Mouse (Mus musculus) heart, adult 2 months (tissue): Measurements from ENCODE around the gene Kng1.

ENCODE experiments used
- CTCF ChIP-seq: fragments of 200-600 bp; IDR thresholded peaks from 2 replicates; pipeline ENCODE4 v1.8.1; 2022; ENCODE audit warnings: antibody characterized with exemption, mild to moderate bottlenecking, moderate library complexity
- EP300 ChIP-seq: fragments of 200-500 bp; IDR thresholded peaks from 2 replicates; pipeline ENCODE4 v1.6.1; 2011; ENCODE audit warnings: low read depth, low read length, control low read depth; ENCODE audit not compliant: insufficient read depth
- POLR2A ChIP-seq: fragments of 200-500 bp; IDR thresholded peaks from 2 replicates; pipeline ENCODE4 v1.6.1; 2011; ENCODE audit warnings: mild to moderate bottlenecking, low read depth, low read length, control low read depth; ENCODE audit not compliant: insufficient read depth

DNA sequence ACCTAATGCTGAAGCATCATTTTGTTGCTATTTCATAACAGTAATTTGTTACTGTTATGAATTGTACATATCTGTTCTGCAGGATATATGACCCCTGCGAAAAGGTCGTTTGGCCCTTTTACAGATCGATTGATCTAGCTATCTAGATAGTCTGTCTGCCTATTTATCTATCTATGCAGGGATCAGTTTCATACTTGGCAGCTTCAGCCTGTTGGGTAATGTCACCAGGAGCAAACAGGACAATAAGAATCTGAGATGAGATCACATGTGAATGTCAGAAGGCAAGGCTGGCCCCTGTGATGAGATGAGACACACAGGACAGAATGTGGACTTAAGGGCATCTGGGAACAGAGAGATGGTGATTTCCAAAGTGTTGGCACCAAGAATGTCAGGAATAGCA, 72.6 kb downstream of the Kng1 start:
- TF ChIP-seq POLR2A (no peak), CTCF (no peak), EP300 (no peak)
